Mouse (Mus musculus) lung, postnatal 0 days (tissue): Measurements from ENCODE around the gene Slc4a4.

ENCODE experiments used
- CTCF ChIP-seq: IDR thresholded peaks from 2 replicates; pipeline ENCODE4 v1.5.1; 2016; ENCODE audit warnings: antibody characterized with exemption, mild to moderate bottlenecking
- EP300 ChIP-seq: IDR thresholded peaks from 2 replicates; pipeline ENCODE4 v1.6.1; 2016; ENCODE audit warnings: antibody characterized with exemption, mild to moderate bottlenecking, control low read depth

GRCm38 (mm10) chr5:88961351-88961761 lies 74.7 kb downstream of the Slc4a4 start:
- no peak for TF ChIP-seq CTCF
- TF ChIP-seq EP300 = no peak
